Mouse (Mus musculus) CD4-positive, CD25-positive, alpha-beta regulatory T cell, adult 9 weeks (primary cell): ENCODE measurements around the gene Prm3. TPM values are rescaled to one million over a fixed set of nuclear protein-coding genes. Genes with fewer than 3 reads are reported as not detected.

ENCODE experiments used
- polyA plus RNA-seq: library from polyadenylated mRNA; unstranded; fragments of 100-300 nt; shearing (Covaris generic); gene quantifications from one replicate; pipeline ENCODE4 v1.2.1, GENCODE M21; 2017

Gene Prm3
- not detected for polyA plus RNA-seq

DNA sequence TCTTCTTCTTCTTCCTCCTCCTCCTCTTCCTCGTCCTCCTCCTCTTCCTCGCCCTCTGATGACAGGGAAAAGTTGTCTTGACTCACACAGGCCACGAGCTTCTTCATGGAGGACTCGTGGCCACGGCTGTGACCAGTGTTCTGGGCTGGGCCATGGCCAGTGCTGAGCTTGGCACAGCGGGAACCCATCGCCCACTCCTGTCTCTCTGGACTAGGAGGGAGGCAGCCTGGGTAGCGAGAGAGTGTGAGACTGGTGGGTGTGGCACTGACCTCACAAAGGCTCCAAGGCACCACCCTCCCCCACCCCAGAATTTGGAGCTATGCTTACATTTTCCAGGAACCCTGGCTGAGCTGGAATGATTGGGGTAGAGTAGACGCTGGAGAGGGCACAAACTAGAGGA, at the start of gene Prm3:
Gene Prm3, minus strand, starts transcription at position 213 of the 400 bp plus-strand sequence.

GRCm38 (mm10) chr16:10834911-10835587, 44.3 kb upstream of the Prm3 start, which contains the start of gene Rmi2:
Gene Rmi2, plus strand, starts transcription at chr16:10835059.

DNA sequence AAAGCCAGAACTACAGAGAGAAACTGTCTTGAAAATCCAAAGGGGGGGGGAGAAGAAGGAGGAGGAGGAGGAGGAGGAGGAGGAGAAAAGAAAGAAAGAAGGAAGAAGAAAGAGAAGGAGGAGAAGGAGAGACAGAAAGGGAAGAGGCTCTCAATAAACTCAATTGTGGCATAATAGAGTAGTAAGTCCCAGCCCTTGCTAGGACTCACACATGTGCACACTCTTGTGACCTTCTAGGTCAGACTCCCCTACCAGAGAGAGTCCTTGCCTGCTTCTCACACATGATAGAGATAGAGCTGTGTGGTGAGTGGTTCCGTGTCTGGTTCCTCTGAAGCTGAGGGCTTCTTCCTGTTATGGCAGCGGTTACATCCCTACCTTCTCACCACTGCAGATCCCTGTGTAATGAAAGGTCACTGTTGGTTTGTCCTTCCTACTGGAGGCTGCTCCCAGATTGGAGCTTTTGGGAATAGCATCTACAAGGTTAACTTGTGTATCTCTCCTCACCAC, 22.2 kb upstream of the Prm3 start, which contains the start of gene Gm11172:
Gene Gm11172, plus strand, starts transcription at position 51 of the 507 bp plus-strand sequence.

GRCm38 (mm10) chr16:10805789-10806527, 15.2 kb upstream of the Prm3 start, which contains the start of gene Prm1:
Gene Prm1, minus strand, starts transcription at chr16:10805839.

GRCm38 (mm10) chr16:10796034-10796433, 5.3 kb upstream of the Prm3 start, which contains the start of gene Prm2:
Gene Prm2, minus strand, starts transcription at chr16:10796134.

GRCm38 (mm10) chr16:10788271-10788670, 2.4 kb downstream of the Prm3 start, which contains the start of gene Tnp2:
Gene Tnp2, minus strand, starts transcription at chr16:10788660.

GRCm38 (mm10) chr16:10785371-10786231, 5.1 kb downstream of the Prm3 start, which contains the start of gene Socs1:
Gene Socs1, minus strand, starts transcription at chr16:10785536.

Other genes starting within 250 kb of the Prm3 start
- 4.0 TPM for gene Dexi, start 247.9 kb downstream of the Prm3 start, polyA plus RNA-seq
- gene Clec16a, start 245.6 kb downstream of the Prm3 start, polyA plus RNA-seq, result 21.4 TPM
- gene Socs1, start 5.4 kb downstream of the Prm3 start, polyA plus RNA-seq, result 8.7 TPM
- gene Tnp2, start 2.3 kb downstream of the Prm3 start, polyA plus RNA-seq, result 6.4 TPM
- gene Prm2, start 5.2 kb upstream of the Prm3 start, polyA plus RNA-seq, result 0.46 TPM
- gene Prm1, start 14.9 kb upstream of the Prm3 start, polyA plus RNA-seq, result 1.0 TPM
- not detected for gene Gm11172, start 22.0 kb upstream of the Prm3 start, polyA plus RNA-seq
- gene Rmi2, start 44.1 kb upstream of the Prm3 start, polyA plus RNA-seq, result 0.45 TPM